Mouse (Mus musculus) limb, embryonic 11.5 days (tissue): ENCODE data around the gene Sept6. TPM values are rescaled to one million over a fixed set of nuclear protein-coding genes. Genes with fewer than 3 reads are reported as not detected.

Experiments
- ATAC-seq: fragments of 200-750 bp; cut with Nextera tagmentation; 2 replicates; pipeline ENCODE4 v1.8.0; 2017; ENCODE audit warnings: low read depth; ENCODE audit not compliant: insufficient number of reproducible peaks, low FRiP score, low TSS enrichment
- DNase-seq: peaks from one replicate; pipeline ENCODE4 v3.0.0-alpha.2; 2015; ENCODE audit warnings: low spot score
- H3K27ac ChIP-seq: fragments of 300-500 bp; sonication (generic); replicated peaks from 2 replicates; pipeline ENCODE4 v1.5.1; 2014; ENCODE audit warnings: low read depth, mild to moderate bottlenecking, low read length
- H3K27me3 ChIP-seq: fragments of 300-500 bp; sonication (generic); 2 replicates; pipeline ENCODE4 v1.6.1; 2014; ENCODE audit warnings: mild to moderate bottlenecking, low read length, mixed read lengths; ENCODE audit not compliant: control insufficient read depth, insufficient read depth
- H3K36me3 ChIP-seq: fragments of 300-500 bp; sonication (generic); 2 replicates; pipeline ENCODE4 v1.6.1; 2014; ENCODE audit warnings: mild to moderate bottlenecking, low read length, moderate library complexity, mixed read lengths; ENCODE audit not compliant: control insufficient read depth, insufficient read depth
- H3K4me1 ChIP-seq: fragments of 300-500 bp; sonication (generic); 2 replicates; pipeline ENCODE4 v1.6.1; 2014; ENCODE audit warnings: low read length, mixed read lengths; ENCODE audit not compliant: control insufficient read depth, insufficient read depth
- H3K4me2 ChIP-seq: fragments of 300-500 bp; sonication (generic); 2 replicates; pipeline ENCODE4 v1.6.1; 2014; ENCODE audit warnings: low read depth, mild to moderate bottlenecking, moderate library complexity; ENCODE audit not compliant: severe bottlenecking
- H3K4me3 ChIP-seq: fragments of 300-500 bp; sonication (generic); 2 replicates; pipeline ENCODE4 v1.5.1; 2014; ENCODE audit warnings: low read depth, low read length
- H3K9ac ChIP-seq: fragments of 300-500 bp; sonication (generic); 2 replicates; pipeline ENCODE4 v1.6.1; 2014; ENCODE audit warnings: mild to moderate bottlenecking, low read length
- H3K9me3 ChIP-seq: fragments of 300-500 bp; sonication (generic); 2 replicates; pipeline ENCODE4 v1.6.1; 2016; ENCODE audit warnings: low read length; ENCODE audit not compliant: control insufficient read depth
- WGBS: fragments of 180-500 bp; shearing (Covaris S2); extraction: QIAGEN DNeasy Blood & Tissue Kit; methylation state at CpG from one replicate; pipeline ENCODE4 v1.1.7; 2014; 5-methylcytosine and 5-hydroxymethylcytosine counted together
- polyA plus RNA-seq: library from polyadenylated mRNA; unstranded; fragments of >200 nt; fragmentation: Nextera tagmentation; extraction: Ambion mirVana; gene quantifications from 2 replicates; pipeline ENCODE4 v1.2.1, GENCODE M21; 2014

Gene Sept6
- polyA plus RNA-seq, 1 experiment from 2014 or later, result 99.0 TPM

GRCm38 (mm10) chrX:36873765-36874164 is 117.8 kb downstream of the Sept6 start, which contains the start of the genes Ube2a and C330007P06Rik:
Ube2a (plus strand) TSS chrX:36873900.
C330007P06Rik (minus strand) TSS chrX:36874111.
- no peak for DNase-seq
- 0 out of 2 replicates have a peak, but pooled peaks cover 2% of the 10 kb centered on the region for H3K4me1 ChIP-seq
- H3K27me3 ChIP-seq, result no peaks in the 10 kb centered on the region
- ATAC-seq, result 0 out of 2 replicates have a peak, but pooled peaks have one; percentile 75
- H3K9me3 ChIP-seq, result no peaks in the 10 kb centered on the region
- no peaks in the 10 kb centered on the region for H3K36me3 ChIP-seq
- H3K4me2 ChIP-seq, result peak within 1 kb of the TSS; percentile 54
- 28% methylated on average over 8 of the region's 8 CpGs for WGBS
- H3K27ac ChIP-seq, result peak within 1 kb of the TSS; percentile 56; the same call in 1 of the 2 replicates
- peak within 1 kb of the TSS; percentile 78 for H3K9ac ChIP-seq
- peak within 1 kb of the TSS; percentile 65 for H3K4me3 ChIP-seq

GRCm38 (mm10) chrX:36870372-36870771 is 121.2 kb downstream of the Sept6 start:
- no peaks in the 10 kb centered on the region for H3K27me3 ChIP-seq
- 82% methylated on average over 3 of the region's 3 CpGs for WGBS
- H3K36me3 ChIP-seq, result no peaks in the 10 kb centered on the region
- H3K9me3 ChIP-seq, result no peaks in the 10 kb centered on the region
- no peak overlapping the region for H3K4me3 ChIP-seq
- H3K4me2 ChIP-seq, result no peak overlapping the region
- DNase-seq (no peak), ATAC-seq (no peak)
- H3K4me1 ChIP-seq, result 0 out of 2 replicates have a peak, but pooled peaks cover under 1% of the 10 kb centered on the region
- H3K27ac ChIP-seq, result no peak overlapping the region
- no peak overlapping the region for H3K9ac ChIP-seq

GRCm38 (mm10) chrX:36864609-36865328 is 126.8 kb downstream of the Sept6 start:
- 59% methylated on average over 8 of the region's 8 CpGs for WGBS
- no peak overlapping the region for H3K9ac ChIP-seq
- H3K4me1 ChIP-seq, result no peaks in the 10 kb centered on the region
- no peak overlapping the region for H3K27ac ChIP-seq
- H3K36me3 ChIP-seq, result no peaks in the 10 kb centered on the region
- H3K27me3 ChIP-seq, result no peaks in the 10 kb centered on the region
- no peak for DNase-seq
- H3K9me3 ChIP-seq, result no peaks in the 10 kb centered on the region
- peak overlapping the region; percentile 20; the same call in 1 of the 2 replicates for H3K4me2 ChIP-seq
- H3K4me3 ChIP-seq, result peak overlapping the region; percentile 39; the same call in 1 of the 2 replicates
- ATAC-seq, result no peak

- 19% methylated on average over 40 of the region's 44 CpGs for WGBS
- Histone ChIP-seq H3K9me3 (no peaks in the 10 kb centered on the region), H3K27ac (no peak overlapping the region), H3K36me3 (no peaks in the 10 kb centered on the region), H3K4me1 (no peaks in the 10 kb centered on the region), H3K4me3 (peak overlapping the region; percentile 39), H3K9ac (no peak overlapping the region), H3K27me3 (no peaks in the 10 kb centered on the region), H3K4me2 (peak overlapping the region; percentile 34)
- ATAC-seq, result peak; percentile 68; the same call in 1 of the 2 replicates
- DNase-seq, result peak; percentile 81
Observed at GRCm38 (mm10) chrX:36863766-36864608, 127.6 kb downstream of the Sept6 start.

Other genes starting within 250 kb of the Sept6 start
- gene Slc25a43, start 248.1 kb downstream of the Sept6 start, polyA plus RNA-seq, result 1.2 and 1.3 TPM in 2 replicates
- 626 and 628 TPM in 2 replicates for gene Slc25a5, start 196.1 kb downstream of the Sept6 start, polyA plus RNA-seq
- 124 and 129 TPM in 2 replicates for gene Ube2a, start 117.9 kb downstream of the Sept6 start, polyA plus RNA-seq
- gene C330007P06Rik, start 117.7 kb downstream of the Sept6 start, polyA plus RNA-seq, result 36.0 and 41.8 TPM in 2 replicates
- gene Nkrf, start 88.9 kb downstream of the Sept6 start, polyA plus RNA-seq, result 2.6 and 2.9 TPM in 2 replicates
- not detected in 2 replicates for gene Sowahd, start 57.1 kb upstream of the Sept6 start, polyA plus RNA-seq
- gene Rpl39, start 93.6 kb upstream of the Sept6 start, polyA plus RNA-seq, result 520 and 540 TPM in 2 replicates
- gene Upf3b, start 118.5 kb upstream of the Sept6 start, polyA plus RNA-seq, result 21.8 and 22.4 TPM in 2 replicates
- gene Nkap, start 135.0 kb upstream of the Sept6 start, polyA plus RNA-seq, result 24.9 and 26.3 TPM in 2 replicates
- gene Akap14, start 177.0 kb upstream of the Sept6 start, polyA plus RNA-seq, result 0.24 TPM in 1 of 2 replicates, not detected in the other
- 358 and 365 TPM in 2 replicates for gene Ndufa1, start 199.4 kb upstream of the Sept6 start, polyA plus RNA-seq
- 11.7 and 12.1 TPM in 2 replicates for gene Rnf113a1, start 199.5 kb upstream of the Sept6 start, polyA plus RNA-seq
- not detected in 2 replicates for gene Gm9, start 219.2 kb upstream of the Sept6 start, polyA plus RNA-seq
- not detected in 2 replicates for gene Rhox1, start 230.5 kb upstream of the Sept6 start, polyA plus RNA-seq